Mouse (Mus musculus) limb, embryonic 14.5 days (tissue): ENCODE data around the gene Ppfia3. TPM values are rescaled to one million over a fixed set of nuclear protein-coding genes. Genes with fewer than 3 reads are reported as not detected.

Source experiments
- ATAC-seq: fragments of 200-750 bp; cut with Nextera tagmentation; 2 replicates; pipeline ENCODE4 v1.8.0; 2017; ENCODE audit warnings: low read depth, moderate number of reproducible peaks, moderate TSS enrichment; ENCODE audit not compliant: low FRiP score
- DNase-seq: peaks from one replicate; pipeline ENCODE4 v3.0.0-alpha.2; 2015; ENCODE audit warnings: low spot score
- H3K27ac ChIP-seq: fragments of 300-500 bp; sonication (generic); replicated peaks from 2 replicates; pipeline ENCODE4 v1.5.1; 2014; ENCODE audit warnings: low read depth, mild to moderate bottlenecking, low read length, moderate library complexity, mixed read lengths
- H3K27me3 ChIP-seq: fragments of 300-500 bp; sonication (generic); 2 replicates; pipeline ENCODE4 v1.6.1; 2014; ENCODE audit warnings: low read length, mixed read lengths; ENCODE audit not compliant: control insufficient read depth, insufficient read depth
- H3K36me3 ChIP-seq: fragments of 300-500 bp; sonication (generic); 2 replicates; pipeline ENCODE4 v1.6.1; 2014; ENCODE audit warnings: mild to moderate bottlenecking, low read length, moderate library complexity, mixed read lengths; ENCODE audit not compliant: control insufficient read depth, insufficient read depth
- H3K4me1 ChIP-seq: fragments of 300-500 bp; sonication (generic); 2 replicates; pipeline ENCODE4 v1.6.1; 2014; ENCODE audit warnings: antibody characterized with exemption, low read length, mixed read lengths; ENCODE audit not compliant: control insufficient read depth, insufficient read depth
- H3K4me2 ChIP-seq: fragments of 300-500 bp; sonication (generic); replicated peaks from 2 replicates; pipeline ENCODE4 v1.6.1; 2014; ENCODE audit warnings: low read depth, mild to moderate bottlenecking, low read length, moderate library complexity; ENCODE audit not compliant: severe bottlenecking
- H3K4me3 ChIP-seq: fragments of 300-500 bp; sonication (generic); replicated peaks from 2 replicates; pipeline ENCODE4 v1.5.1; 2014; ENCODE audit warnings: low read length
- H3K9ac ChIP-seq: fragments of 300-500 bp; sonication (generic); 2 replicates; pipeline ENCODE4 v1.6.1; 2014; ENCODE audit warnings: mild to moderate bottlenecking, low read depth, low read length, moderate library complexity; ENCODE audit not compliant: severe bottlenecking
- H3K9me3 ChIP-seq: fragments of 300-500 bp; sonication (generic); 2 replicates; pipeline ENCODE4 v1.6.1; 2016; ENCODE audit warnings: low read length; ENCODE audit not compliant: control insufficient read depth
- POLR2A ChIP-seq: fragments of 200-500 bp; IDR thresholded peaks from 2 replicates; pipeline ENCODE4 v1.8.0; 2012; ENCODE audit warnings: inconsistent platforms, mild to moderate bottlenecking, moderate library complexity, borderline replicate concordance; ENCODE audit not compliant: insufficient read depth, insufficient read length; ENCODE audit errors: extremely low read depth
- WGBS: fragments of 180-500 bp; shearing (Covaris S2); extraction: QIAGEN DNeasy Blood & Tissue Kit; methylation state at CpG from one replicate; pipeline ENCODE4 v1.1.7; 2014; 5-methylcytosine and 5-hydroxymethylcytosine counted together
- polyA plus RNA-seq, 2 experiments: library from polyadenylated mRNA; depleted of rRNA in 1 of 2; stranded (reverse) in 1 of 2; unstranded in 1 of 2; fragments of >200 nt; fragmentation: Nextera tagmentation in 1 of 2; extraction: Ambion mirVana in 1 of 2; gene quantifications; 2 replicates each; pipeline versions ENCODE4 v1.2.1 to v1.2.3; 2012 to 2014

Gene Ppfia3
- polyA plus RNA-seq, 2 experiments = 9.0 to 12.3 TPM

DNA sequence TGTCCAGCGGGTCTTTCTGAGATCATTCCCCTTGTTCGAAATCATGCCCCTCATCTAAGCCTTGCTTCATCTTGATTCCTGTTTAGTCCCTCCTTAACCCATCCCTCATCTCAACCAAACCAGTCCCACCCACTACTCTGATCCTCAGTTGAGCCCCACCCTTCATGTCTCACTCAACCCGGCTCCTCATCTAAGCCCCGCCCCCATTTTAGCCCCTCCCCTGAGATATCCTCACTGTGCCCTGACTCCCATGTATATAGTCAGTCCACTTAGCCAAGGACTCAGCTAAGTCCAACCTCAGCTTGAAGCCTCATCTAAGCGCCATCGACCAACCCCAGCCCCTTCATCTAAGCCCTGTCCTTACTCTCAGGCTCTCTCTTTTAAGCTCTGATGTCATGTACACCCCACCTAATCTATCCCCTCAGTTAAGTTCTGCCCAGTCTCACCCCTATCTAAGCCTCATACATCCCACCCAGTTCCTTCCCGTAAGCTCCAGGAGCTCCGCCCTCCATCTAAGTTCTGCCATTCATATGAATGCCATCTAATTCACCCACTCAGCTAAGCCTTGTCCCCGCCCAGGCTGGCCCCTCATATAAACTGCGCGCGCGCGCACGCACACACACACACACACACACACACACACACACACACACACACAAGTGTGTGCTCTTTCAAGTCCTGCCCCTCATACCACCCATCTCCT lies 11.3 kb downstream of the Ppfia3 start:
- no peak for ATAC-seq
- Histone ChIP-seq H3K9me3 (no peaks in the 10 kb centered on the region), H3K27ac (no peak overlapping the region), H3K36me3 (0 out of 2 replicates have a peak, but pooled peaks cover 3% of the 10 kb centered on the region), H3K4me2 (no peak overlapping the region), H3K4me1 (no peaks in the 10 kb centered on the region), H3K4me3 (no peak overlapping the region), H3K27me3 (0 out of 2 replicates have a peak, but pooled peaks cover 6% of the 10 kb centered on the region), H3K9ac (no peak overlapping the region)
- WGBS = 76% methylated on average over 15 of the region's 15 CpGs
- DNase-seq = no peak
- no peak for TF ChIP-seq POLR2A

DNA sequence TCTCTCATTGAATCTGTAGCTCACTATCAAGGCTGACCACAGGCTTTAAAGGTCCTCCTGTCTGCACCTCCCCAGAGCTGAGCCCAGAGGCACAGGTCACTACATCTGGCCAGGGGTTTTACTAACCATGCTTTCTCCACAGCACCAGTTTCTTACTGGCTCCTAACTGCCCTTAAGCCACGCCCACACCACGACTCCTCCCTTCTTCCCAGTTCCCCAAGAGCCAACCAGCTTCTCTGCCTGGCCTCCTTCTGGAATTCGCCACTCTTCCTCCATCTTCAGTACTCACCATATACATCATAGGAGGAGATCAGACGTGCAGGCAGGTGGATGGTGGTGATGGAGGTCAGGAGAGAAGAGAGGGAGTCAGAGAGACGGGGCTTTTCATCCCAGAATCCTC lies 13.8 kb downstream of the Ppfia3 start:
- no peak for TF ChIP-seq POLR2A
- DNase-seq (no peak), ATAC-seq (no peak)
- Histone ChIP-seq H3K27me3 (no peaks in the 10 kb centered on the region), H3K9ac (no peak overlapping the region), H3K4me2 (no peak overlapping the region), H3K4me3 (no peak overlapping the region), H3K27ac (no peak overlapping the region), H3K9me3 (no peaks in the 10 kb centered on the region), H3K4me1 (no peaks in the 10 kb centered on the region), H3K36me3 (0 out of 2 replicates have a peak, but pooled peaks cover 3% of the 10 kb centered on the region)
- 10% methylated on average over 5 of the region's 5 CpGs for WGBS

DNA sequence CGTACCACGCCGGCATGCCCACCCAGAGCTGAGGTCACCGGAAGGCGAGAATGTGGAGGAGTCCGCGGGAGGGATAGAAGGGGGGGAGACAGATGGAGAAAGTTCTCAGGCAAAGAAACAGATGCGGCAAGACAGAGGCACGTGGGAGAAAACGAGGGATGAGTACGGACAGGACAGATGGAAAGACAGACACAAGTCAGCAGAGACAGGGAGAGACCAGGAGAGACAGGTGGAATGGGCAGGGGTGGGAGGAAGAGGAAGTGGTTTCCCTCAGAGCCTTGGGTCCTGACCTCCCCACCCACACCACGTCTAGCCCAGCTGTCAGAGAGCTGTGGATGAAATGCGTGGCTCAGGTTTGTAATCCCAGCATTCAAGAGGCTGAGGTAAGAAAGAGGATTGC lies 19.9 kb downstream of the Ppfia3 start:
- Histone ChIP-seq H3K9me3 (no peaks in the 10 kb centered on the region), H3K4me2 (no peak overlapping the region), H3K36me3 (no peaks in the 10 kb centered on the region), H3K4me3 (no peak overlapping the region), H3K9ac (no peak overlapping the region), H3K4me1 (no peaks in the 10 kb centered on the region), H3K27ac (no peak overlapping the region), H3K27me3 (no peaks in the 10 kb centered on the region)
- WGBS = 76% methylated on average over 13 of the region's 13 CpGs
- no peak for DNase-seq
- no peak for TF ChIP-seq POLR2A
- no peak for ATAC-seq

DNA sequence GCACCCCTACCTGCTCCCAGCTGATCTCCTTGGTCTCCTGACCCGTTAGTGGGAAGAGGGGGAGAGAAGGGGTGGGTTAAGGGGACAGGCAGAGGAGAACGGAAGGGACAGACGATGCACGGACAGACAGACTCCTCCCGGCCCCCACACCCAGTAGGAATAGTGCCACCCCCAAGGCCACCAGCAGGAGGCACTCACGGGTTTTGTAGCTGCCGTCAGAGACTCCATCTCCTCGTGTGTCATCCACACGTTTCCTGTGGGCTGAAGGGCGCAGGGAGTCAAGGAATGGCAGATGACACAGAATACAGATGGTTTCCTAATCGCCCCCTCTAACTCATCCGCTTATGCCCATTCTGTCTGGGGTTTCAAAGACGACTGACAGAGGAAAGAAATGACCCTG lies 23.3 kb downstream of the Ppfia3 start:
- WGBS = 30% methylated on average over 13 of the region's 13 CpGs
- no peaks in the 10 kb centered on the region for H3K36me3 ChIP-seq
- no peak overlapping the region for H3K9ac ChIP-seq
- no peaks in the 10 kb centered on the region for H3K27me3 ChIP-seq
- H3K9me3 ChIP-seq = no peaks in the 10 kb centered on the region
- H3K4me2 ChIP-seq = no peak overlapping the region
- TF ChIP-seq POLR2A = no peak
- H3K27ac ChIP-seq = no peak overlapping the region
- no peak for DNase-seq
- no peak for ATAC-seq
- H3K4me3 ChIP-seq = no peak overlapping the region
- peaks cover 22% of the 10 kb centered on the region for H3K4me1 ChIP-seq

DNA sequence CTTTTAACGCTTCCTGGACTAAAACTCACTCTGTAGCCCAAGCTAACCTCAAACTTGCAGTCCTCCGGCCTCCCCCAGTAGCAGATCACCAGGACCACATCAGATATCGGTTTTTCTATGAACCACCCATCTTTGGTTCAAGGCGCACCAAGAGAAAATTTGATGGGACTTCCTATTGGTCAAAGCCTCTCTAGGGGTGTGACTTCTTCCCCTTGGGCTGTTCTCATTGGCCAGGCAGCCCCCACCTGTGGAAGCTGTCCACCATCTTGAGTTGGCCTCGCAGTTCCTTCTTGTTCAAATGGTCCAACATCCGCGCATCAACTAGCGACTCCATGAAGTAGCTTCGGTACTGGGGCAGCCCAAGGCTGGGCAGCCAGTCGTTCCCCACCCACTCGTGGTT lies 24.7 kb downstream of the Ppfia3 start:
- no peak overlapping the region for H3K4me3 ChIP-seq
- ATAC-seq (no peak), DNase-seq (no peak)
- H3K36me3 ChIP-seq = no peaks in the 10 kb centered on the region
- H3K4me1 ChIP-seq = peaks cover 32% of the 10 kb centered on the region
- no peak overlapping the region for H3K4me2 ChIP-seq
- no peaks in the 10 kb centered on the region for H3K27me3 ChIP-seq
- no peak for TF ChIP-seq POLR2A
- WGBS = 91% methylated on average over 11 of the region's 11 CpGs
- H3K9me3 ChIP-seq = no peaks in the 10 kb centered on the region
- H3K27ac ChIP-seq = no peak overlapping the region
- no peak overlapping the region for H3K9ac ChIP-seq

DNA sequence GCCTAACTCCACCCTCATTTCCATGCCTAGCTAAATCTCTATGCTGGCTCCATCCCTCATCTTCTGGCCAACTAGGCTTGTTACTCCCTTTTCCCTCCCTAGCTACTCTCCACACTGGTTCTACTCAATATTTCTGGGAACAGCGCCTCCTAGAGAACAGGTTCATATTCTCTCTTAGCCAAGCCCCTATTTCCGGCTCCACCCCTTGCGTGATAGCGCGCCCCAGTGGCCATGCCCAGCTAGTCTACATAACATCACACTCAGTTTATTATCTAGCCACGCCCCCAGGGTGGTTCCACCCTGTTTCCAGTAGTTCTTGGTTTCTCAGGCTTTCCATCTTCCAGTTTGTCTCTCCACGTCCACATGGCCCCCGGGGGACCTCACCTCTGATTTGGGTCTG lies 25.5 kb downstream of the Ppfia3 start:
- Histone ChIP-seq H3K9me3 (no peaks in the 10 kb centered on the region), H3K4me2 (peak overlapping the region; percentile 68), H3K4me3 (peak overlapping the region; percentile 40; the same call in 1 of the 2 replicates), H3K9ac (no peak overlapping the region), H3K36me3 (no peaks in the 10 kb centered on the region), H3K4me1 (peaks cover 32% of the 10 kb centered on the region), H3K27me3 (no peaks in the 10 kb centered on the region), H3K27ac (no peak overlapping the region)
- 2% methylated on average over 8 of the region's 8 CpGs for WGBS
- DNase-seq = peak; percentile 80
- TF ChIP-seq POLR2A = no peak
- ATAC-seq = peak; percentile 1; the same call in 1 of the 2 replicates
